Mouse (Mus musculus) macrophage (primary cell): ENCODE results near the gene Dlg2. TPM values are rescaled to one million over a fixed set of nuclear protein-coding genes. Genes with fewer than 3 reads are reported as not detected.

ENCODE experiments used
- H3K27ac ChIP-seq: fragments of 350-480 bp; formaldehyde crosslinking; 2 replicates; pipeline ENCODE4 v1.9.0; 2021
- H3K36me3 ChIP-seq: fragments of 350-480 bp; formaldehyde crosslinking; 2 replicates; pipeline ENCODE4 v1.9.0; 2021; ENCODE audit errors: inconsistent target
- H3K4me3 ChIP-seq: fragments of 350-480 bp; formaldehyde crosslinking; 2 replicates; pipeline ENCODE4 v1.9.0; 2021; ENCODE audit errors: inconsistent target
- H3K79me2 ChIP-seq: fragments of 350-480 bp; formaldehyde crosslinking; 2 replicates; pipeline ENCODE4 v1.9.0; 2021; ENCODE audit errors: inconsistent target
- WGBS: methylation state at CpG from one replicate; pipeline ENCODE4 v1.1.7; 2026; ENCODE audit warnings: inconsistent platforms; ENCODE audit not compliant: missing documents; 5-methylcytosine and 5-hydroxymethylcytosine counted together
- polyA plus RNA-seq: library from polyadenylated mRNA; stranded (reverse); fragments of 250-400 nt; gene quantifications from 3 replicates; pipeline ENCODE4 v1.2.4, GENCODE M21; 2018; ENCODE audit warnings: inconsistent platforms

Dlg2 gene
- polyA plus RNA-seq, 1 experiment from 2014 or later, result 0.13 TPM

DNA sequence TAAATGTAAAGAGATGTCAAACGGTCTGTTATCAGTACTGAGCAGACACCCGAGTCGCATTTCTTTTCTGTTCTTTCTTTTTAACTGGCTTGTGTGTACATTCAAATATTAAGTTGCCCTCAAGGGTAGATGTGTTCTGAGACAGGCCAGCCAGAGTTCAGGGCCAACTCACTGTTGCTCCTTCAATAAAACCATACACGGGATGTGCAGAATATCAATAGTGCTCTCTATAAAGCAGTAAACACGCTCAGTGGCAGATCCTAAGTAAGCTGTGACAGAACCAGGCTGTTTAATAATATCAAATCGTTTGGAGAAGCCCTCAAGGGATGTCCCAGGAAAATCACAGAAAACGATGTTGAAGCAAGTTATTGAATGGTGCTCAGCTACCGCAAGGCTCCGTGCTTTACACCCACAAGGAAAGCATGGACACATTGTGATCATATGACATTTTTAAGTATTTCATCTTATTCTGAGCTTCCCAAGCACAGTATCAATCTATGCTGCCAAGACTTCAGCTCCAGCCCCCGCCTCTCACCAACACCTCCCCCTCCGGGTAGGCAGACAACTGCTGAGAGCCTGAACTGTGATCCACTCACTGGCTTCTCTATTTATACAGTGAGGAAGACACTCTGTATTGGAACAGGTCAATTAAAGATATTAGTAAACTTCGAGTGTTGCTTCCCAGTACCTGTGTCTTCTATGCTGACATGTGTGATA is 1458.6 kb downstream of the Dlg2 start:
- Histone ChIP-seq H3K4me3 (no peak overlapping the region), H3K79me2 (no peaks in the 10 kb centered on the region), H3K27ac (no peak overlapping the region), H3K36me3 (no peaks in the 10 kb centered on the region)
- WGBS, result 80% methylated on average over 12 of the region's 12 CpGs

- H3K27ac ChIP-seq, result no peak overlapping the region
- H3K36me3 ChIP-seq, result no peaks in the 10 kb centered on the region
- H3K79me2 ChIP-seq, result no peaks in the 10 kb centered on the region
- no peak overlapping the region for H3K4me3 ChIP-seq
- 96% methylated on average over 2 of the region's 2 CpGs for WGBS
Observed at GRCm38 (mm10) chr7:91936193-91936592, 1459.7 kb downstream of the Dlg2 start.

DNA sequence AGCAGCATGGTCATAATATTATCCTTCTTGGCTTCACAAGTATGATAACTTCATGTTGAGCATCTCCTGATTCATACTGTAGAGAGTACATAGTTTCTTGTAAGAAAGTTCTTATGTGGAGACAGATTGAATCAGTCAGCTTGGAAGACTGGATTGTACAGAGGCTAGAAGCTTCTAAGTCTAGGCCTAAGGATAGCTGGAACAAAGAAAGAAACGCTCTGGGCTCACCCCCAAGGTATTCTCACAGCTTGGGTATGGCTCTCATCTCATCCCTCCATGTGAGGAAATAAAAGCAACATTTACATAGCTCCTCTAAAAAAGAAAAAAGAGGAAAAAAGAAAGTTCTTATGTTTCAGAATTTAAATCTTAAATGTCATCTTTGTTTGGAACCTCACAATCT is 1466.8 kb downstream of the Dlg2 start:
- Histone ChIP-seq H3K36me3 (no peaks in the 10 kb centered on the region), H3K4me3 (no peak overlapping the region), H3K27ac (no peak overlapping the region), H3K79me2 (no peaks in the 10 kb centered on the region)
- 80% methylated on average over 1 of the region's 1 CpGs for WGBS

GRCm38 (mm10) chr7:91955584-91955983 is 1479.1 kb downstream of the Dlg2 start:
- Histone ChIP-seq H3K27ac (no peak overlapping the region), H3K79me2 (no peaks in the 10 kb centered on the region)
- WGBS, result 83% methylated on average over 1 of the region's 1 CpGs

DNA sequence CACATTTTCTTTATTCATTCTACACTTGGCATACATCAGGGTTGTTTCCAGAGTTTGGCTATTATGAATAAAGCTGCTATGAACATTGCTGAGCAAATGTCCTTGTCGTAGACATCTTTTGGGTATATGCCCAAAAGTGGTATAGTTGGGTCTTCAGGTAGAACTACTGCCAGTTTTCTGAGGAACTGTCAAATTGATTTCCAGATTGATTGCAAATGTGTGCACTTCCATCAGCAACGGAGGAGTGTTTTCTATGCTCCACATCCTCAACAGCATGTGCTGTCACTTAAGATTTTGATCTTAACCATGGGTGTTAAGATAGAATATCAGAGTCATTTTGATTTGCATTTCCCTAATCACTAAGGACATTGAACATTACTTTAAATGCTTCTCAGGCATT is 1486.5 kb downstream of the Dlg2 start:
- Histone ChIP-seq H3K79me2 (no peaks in the 10 kb centered on the region), H3K36me3 (no peaks in the 10 kb centered on the region), H3K4me3 (no peak overlapping the region), H3K27ac (no peak overlapping the region)
- WGBS, result 87% methylated on average over 2 of the region's 2 CpGs

More at GRCm38 (mm10) chr7:91955584-91955983, 1479.1 kb downstream of the Dlg2 start:
- H3K4me3 ChIP-seq, result no peak overlapping the region
- no peaks in the 10 kb centered on the region for H3K36me3 ChIP-seq

DNA sequence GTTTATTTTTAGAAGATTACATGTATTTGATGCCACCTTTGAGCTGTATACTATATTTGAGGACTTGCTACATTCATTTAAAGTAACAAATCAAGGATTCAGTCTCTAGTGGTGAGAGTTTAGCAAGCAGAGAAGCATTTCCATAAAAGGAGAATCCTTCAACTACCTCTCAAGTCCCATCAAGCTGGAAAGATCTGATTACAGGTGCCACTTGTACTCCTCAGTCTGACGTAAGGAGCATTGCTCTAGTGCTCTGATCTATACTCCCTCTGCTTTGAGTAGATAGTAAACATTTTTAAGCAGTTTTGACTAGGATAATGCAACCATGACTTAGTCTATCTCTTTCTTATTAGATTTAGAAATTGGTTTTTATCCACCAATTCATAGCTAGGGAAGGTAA is 1496.5 kb downstream of the Dlg2 start:
- H3K79me2 ChIP-seq, result no peaks in the 10 kb centered on the region
- WGBS, result 94% methylated on average over 1 of the region's 1 CpGs
- no peaks in the 10 kb centered on the region for H3K36me3 ChIP-seq

DNA sequence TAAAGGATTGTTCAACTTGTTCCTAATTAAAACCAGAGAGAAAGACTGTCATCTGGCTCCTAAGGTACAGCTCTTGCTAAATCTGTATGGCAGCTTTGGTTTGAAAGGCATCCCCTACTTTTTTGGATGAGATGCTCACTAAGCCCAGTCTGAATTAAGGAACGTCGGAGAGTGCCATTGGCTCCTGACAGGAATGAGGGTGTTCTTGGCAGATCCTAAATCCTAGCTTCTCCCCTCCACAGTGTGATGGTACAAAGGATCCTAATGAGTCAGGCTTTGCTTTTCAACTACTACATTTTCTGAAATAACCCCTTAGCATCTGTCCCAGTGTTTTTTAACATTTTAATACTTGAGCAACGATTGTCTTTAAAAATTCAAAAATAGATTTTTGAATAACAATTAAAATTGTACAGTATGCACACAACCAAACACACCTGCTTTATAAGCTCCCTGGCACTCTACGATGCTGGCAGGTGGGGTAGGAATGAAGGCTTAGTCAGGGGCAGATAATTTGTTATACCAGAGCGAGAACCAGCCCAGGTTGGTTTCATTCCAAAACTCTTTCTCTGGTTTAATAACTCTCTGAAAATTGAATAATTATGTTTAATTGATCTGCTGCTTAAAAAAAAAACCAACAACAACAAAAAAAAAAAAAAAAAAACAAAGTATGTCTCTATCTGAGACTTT is 1527.4 kb downstream of the Dlg2 start:
- 91% methylated on average over 4 of the region's 5 CpGs for WGBS
- Histone ChIP-seq H3K79me2 (no peaks in the 10 kb centered on the region), H3K4me3 (no peak overlapping the region), H3K27ac (no peak overlapping the region), H3K36me3 (no peaks in the 10 kb centered on the region)

More for the DNA sequence above, 1496.5 kb downstream of the Dlg2 start:
- no peak overlapping the region for H3K27ac ChIP-seq
- H3K4me3 ChIP-seq, result no peak overlapping the region

DNA sequence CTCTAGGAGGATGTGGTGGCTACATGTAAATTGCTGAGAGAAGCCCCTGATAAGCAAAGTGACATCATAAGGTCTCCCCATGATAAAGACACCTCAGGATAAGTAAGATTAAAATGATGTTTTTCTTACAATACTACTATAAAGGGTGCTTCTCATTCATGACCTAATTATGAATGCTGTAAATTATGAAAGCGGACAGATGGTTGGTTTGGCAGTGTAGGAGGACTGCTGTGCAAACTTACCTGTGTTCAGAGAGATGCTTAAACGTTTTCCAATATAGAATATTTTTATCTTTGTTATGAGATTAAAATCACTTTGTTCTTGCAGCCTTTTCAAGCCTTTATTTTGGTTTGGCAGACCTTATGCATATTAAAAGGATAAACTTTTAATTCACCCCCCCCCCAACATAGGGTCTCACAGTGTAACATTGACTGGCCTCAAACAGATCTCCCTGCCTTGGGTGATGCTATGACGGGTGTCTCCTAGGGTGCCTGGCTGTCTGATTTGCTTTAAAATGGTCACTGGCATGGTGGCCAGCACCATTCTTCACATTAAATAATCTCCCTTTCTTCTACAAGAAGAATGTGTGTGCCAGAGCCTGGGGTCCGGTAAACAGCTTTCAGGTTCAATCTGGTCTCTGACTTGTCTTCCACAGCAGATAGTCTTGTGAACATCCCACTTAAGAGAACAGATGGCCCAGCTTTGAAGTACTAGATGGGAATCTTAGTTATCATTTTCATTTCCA is 1529.4 kb downstream of the Dlg2 start:
- H3K27ac ChIP-seq, result no peak overlapping the region
- H3K36me3 ChIP-seq, result no peaks in the 10 kb centered on the region
- 86% methylated on average over 4 of the region's 4 CpGs for WGBS
- no peak overlapping the region for H3K4me3 ChIP-seq
- no peaks in the 10 kb centered on the region for H3K79me2 ChIP-seq

DNA sequence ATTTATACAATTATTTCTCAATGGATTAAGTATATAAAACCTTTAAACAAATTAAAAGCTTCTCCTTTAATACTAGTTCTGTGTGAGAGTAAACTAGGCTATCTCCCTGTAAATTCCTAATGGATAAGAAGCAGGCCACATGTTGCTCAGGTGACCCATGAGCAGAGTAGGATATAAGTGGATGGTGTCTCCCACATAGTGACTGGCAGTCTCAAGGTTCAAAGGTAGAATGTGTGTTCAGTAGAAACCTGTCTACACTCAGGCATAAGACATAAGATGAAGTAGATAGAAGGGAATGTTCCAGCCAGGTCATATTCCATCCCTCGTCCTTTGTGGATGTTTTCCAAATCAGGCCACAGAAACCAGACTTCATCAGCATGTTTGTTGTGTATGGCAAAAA is 1532.2 kb downstream of the Dlg2 start:
- no peak overlapping the region for H3K27ac ChIP-seq
- 83% methylated on average over 1 of the region's 1 CpGs for WGBS
- no peaks in the 10 kb centered on the region for H3K79me2 ChIP-seq
- no peaks in the 10 kb centered on the region for H3K36me3 ChIP-seq
- no peak overlapping the region for H3K4me3 ChIP-seq

- H3K27ac ChIP-seq, result no peak overlapping the region
- no peaks in the 10 kb centered on the region for H3K79me2 ChIP-seq
- H3K36me3 ChIP-seq, result no peaks in the 10 kb centered on the region
- WGBS, result 83% methylated on average over 1 of the region's 1 CpGs
- H3K4me3 ChIP-seq, result no peak overlapping the region
Observed at GRCm38 (mm10) chr7:92024928-92025327, 1548.5 kb downstream of the Dlg2 start.

- H3K36me3 ChIP-seq, result no peaks in the 10 kb centered on the region
- 92% methylated on average over 2 of the region's 2 CpGs for WGBS
- no peaks in the 10 kb centered on the region for H3K79me2 ChIP-seq
- H3K27ac ChIP-seq, result no peak overlapping the region
- H3K4me3 ChIP-seq, result no peak overlapping the region
Observed at GRCm38 (mm10) chr7:92025465-92026056, 1549.1 kb downstream of the Dlg2 start.

GRCm38 (mm10) chr7:92027049-92027448 is 1550.6 kb downstream of the Dlg2 start:
- H3K27ac ChIP-seq, result no peak overlapping the region
- H3K36me3 ChIP-seq, result no peaks in the 10 kb centered on the region
- H3K4me3 ChIP-seq, result no peak overlapping the region
- H3K79me2 ChIP-seq, result no peaks in the 10 kb centered on the region
- 43% methylated on average over 7 of the region's 7 CpGs for WGBS

GRCm38 (mm10) chr7:92034256-92034655 is 1557.8 kb downstream of the Dlg2 start:
- H3K27ac ChIP-seq, result no peak overlapping the region
- no peaks in the 10 kb centered on the region for H3K36me3 ChIP-seq
- H3K4me3 ChIP-seq, result no peak overlapping the region
- no peaks in the 10 kb centered on the region for H3K79me2 ChIP-seq
- WGBS, result 89% methylated on average over 2 of the region's 2 CpGs

DNA sequence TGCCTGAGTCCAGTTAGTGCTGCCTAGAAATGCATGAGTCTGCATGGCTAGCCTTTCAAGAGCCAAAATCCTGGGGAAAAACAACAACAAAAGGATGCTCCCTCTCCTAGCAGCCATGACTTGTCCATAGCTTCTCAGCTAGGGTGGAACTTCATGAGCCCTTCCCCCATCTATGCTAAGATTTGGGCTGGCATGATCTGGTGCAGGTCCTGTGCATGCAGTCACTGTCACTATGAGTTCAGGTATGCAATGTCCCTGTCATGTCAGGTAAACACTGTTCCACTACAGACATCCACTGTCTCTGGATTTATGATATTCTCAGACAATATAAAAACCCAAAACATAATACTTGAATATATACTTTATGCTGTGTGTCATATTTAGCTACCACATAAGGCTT is 1563.7 kb downstream of the Dlg2 start:
- H3K4me3 ChIP-seq, result no peak overlapping the region
- no peaks in the 10 kb centered on the region for H3K36me3 ChIP-seq
- H3K79me2 ChIP-seq, result no peaks in the 10 kb centered on the region
- H3K27ac ChIP-seq, result no peak overlapping the region
